Mouse (Mus musculus) cerebellum, postnatal 25 days (tissue): ENCODE measurements around the gene Trip12.

ENCODE experiments used
- DNase-seq, 2 experiments: peaks; one replicate each; pipeline ENCODE4 v3.0.0; 2021; ENCODE audit warnings: mixed read lengths in 2 of 2

Trip12 gene

DNA sequence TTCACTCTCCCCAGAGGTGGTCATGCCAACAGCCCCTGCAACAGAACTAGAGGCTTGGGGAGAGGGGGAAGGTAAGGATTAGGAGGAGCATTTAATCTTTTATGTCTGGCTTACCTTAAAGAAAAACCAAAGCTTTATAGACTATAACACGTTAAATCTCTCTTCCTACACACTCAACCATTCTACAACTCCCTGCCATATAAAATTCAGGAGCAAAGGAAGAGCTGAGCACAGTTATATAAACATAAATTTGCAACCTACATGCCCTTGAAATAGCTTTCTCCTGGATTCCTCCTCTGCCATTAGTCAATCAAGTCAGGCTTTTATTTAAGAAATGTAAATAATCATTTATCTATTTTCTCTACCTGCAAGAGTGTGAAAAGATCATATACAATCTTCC lies 62.9 kb downstream of the Trip12 start:
- DNase-seq, result no peak

DNA sequence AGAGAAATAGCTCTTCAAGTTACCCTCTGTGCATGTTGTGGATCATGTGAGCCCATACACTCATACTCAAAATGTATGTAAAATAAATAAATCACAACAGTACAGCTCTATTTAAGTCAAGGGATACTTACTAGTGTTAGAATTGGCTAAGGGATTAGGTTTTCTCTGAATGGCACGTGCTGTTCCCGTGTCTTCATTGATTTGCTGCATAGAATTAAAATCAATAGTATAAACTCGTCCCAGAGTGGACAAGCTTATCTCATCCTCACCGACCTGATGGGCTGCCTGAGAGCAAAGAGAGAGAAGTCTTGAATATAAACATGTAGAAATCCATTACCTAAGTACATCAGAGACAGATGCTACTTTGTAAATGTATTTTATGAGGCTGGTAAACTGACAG lies 81.5 kb downstream of the Trip12 start:
- no peak for DNase-seq

GRCm38 (mm10) chr1:84742156-84742555 lies 98.2 kb downstream of the Trip12 start:
- no peak for DNase-seq

DNA sequence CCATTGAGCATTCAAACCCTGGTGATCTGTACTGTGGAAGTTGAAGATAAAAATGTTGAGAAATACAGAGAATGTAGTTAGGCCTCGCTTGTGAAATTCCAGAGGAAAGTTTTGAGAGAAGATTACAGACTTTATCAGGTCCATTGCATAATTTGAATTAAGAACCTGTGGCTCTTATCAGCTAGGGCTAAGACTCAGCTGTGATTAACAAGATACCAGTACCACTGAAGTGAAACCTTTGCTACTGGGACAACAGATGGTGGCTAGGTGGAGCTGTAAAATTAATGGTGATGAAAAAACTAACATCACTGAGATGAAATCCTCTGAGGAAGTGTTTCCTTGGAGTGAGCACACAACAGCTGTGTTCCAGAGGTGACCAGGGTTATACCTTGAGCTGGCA lies 100.2 kb downstream of the Trip12 start:
- no peak for DNase-seq

- no peak for DNase-seq
These were observed 103.2 kb downstream of the Trip12 start for GRCm38 (mm10) chr1:84737097-84737496.

- DNase-seq, result no peak
These were observed 106.5 kb downstream of the Trip12 start for GRCm38 (mm10) chr1:84733799-84734198.

DNA sequence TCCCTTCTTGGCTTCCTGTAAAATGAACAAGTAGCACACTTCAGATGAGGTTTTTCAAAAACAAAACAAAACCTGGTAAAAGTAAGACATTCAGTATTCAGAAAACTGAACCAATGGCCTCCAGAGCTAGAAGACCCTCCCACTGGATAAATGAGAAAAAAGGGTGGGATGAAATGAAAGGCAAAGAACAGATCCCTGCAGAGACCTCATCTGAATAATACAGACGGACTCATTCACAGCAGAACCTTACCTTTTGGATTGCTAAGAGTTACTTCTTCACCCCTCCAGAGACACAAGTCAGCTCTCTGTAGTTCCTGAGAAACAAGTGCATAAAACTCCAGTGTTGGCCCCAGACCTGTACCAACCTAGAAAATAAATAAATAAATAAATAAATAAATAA lies 108.6 kb downstream of the Trip12 start:
- DNase-seq, result no peak

DNA sequence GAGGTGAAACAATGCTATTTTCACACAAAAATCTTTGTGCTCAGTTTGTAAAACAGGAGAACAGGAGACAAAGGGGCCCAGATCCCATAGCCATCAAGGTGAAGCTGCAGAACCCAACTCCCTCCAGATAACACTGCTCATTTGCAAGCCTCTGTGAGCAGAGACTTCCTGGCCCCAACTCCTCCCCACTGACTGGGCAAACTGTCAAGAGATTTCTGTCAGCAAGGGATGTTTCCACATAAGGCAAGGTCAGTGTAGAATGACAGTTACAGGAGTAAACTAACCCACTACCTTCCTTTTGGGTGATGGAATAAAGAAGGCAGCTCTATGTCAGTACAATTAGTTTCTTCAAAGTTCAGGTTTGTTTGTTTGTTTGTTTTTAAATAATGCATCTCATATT lies 117.5 kb downstream of the Trip12 start:
- DNase-seq, result no peak

- DNase-seq, result no peak
These were observed 117.9 kb downstream of the Trip12 start for GRCm38 (mm10) chr1:84722371-84722770.

DNA sequence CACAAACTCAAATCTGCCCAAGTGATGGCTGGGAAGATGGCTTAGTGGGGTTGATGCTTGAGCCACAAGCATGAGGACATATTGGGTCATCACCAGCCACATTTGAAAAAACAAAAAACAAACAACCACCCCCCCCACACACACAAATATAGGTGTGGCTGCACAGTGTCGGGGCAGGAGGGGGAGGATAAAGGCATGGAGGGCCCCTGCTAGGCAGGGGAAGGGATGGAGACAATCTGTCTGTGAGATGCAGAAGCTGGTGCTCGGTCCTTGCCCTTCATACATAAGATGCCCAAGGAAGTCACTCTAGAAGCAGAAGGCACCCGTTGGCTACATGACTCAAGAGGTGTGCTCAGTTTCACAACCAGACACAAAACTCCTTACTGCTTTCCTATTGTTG lies 118.4 kb downstream of the Trip12 start:
- DNase-seq, result no peak

GRCm38 (mm10) chr1:84709810-84710785 lies 130.2 kb downstream of the Trip12 start:
- DNase-seq, result peak; percentile 55 to 63

DNA sequence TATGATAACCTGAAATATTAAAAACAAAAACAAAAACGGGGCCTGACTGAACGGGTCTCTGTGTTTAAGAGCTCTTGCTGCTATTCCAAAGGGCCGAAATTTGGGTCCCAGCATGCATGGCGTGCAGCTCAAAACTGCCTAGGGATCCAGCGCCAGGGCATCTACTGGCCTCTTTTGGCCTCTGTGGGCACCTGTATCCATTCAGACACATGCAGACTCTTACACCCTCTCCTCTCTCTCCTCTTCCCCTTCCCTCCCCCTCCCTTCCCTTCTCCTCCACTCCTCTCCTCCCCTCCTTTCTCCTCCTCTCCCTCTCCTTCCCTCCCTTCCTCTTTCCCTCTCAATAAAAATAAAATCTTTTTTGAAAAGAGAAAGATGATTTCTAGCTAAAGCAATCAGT lies 130.9 kb downstream of the Trip12 start:
- DNase-seq, result peak; percentile 44 to 63

DNA sequence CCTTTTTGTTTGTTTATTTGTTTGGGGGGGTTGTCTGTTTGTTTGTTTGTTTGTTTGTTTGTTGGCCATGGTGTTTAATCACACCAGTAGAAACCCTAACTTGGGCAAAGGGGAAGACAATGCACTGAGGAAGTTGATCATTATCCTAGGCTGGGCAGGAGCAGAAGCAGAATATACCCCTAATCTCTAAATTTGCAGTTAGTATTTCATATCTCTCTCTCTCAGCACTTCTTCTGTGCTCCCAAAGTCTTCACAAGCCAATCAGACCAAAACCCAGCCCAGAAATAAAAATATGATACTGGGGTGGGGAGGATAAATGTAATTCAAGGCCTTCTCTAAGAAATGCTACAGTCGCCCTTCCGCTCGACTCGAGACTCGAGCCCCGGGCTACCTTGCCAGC lies 140.1 kb downstream of the Trip12 start:
- no peak for DNase-seq

DNA sequence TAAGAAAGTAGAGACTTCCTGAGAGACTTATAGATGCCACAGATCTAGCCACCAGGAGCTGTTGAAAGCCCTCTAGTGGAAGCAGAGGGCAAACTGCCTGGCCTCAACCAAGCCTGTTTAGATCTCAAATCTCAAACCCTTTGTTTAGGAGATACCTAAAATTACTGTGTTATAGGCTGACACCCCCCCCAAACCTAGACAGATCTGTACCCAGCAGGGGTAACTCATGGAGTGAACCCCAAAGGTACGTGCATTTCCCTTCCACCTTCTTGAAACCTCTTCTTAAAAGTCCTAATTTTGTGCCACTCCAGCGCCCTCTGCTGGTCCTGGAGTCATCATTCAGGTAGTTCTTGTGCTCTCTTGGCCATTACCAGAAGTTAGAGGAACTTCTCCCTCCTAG lies 143.2 kb downstream of the Trip12 start:
- DNase-seq, result peak; percentile 79 to 86

DNA sequence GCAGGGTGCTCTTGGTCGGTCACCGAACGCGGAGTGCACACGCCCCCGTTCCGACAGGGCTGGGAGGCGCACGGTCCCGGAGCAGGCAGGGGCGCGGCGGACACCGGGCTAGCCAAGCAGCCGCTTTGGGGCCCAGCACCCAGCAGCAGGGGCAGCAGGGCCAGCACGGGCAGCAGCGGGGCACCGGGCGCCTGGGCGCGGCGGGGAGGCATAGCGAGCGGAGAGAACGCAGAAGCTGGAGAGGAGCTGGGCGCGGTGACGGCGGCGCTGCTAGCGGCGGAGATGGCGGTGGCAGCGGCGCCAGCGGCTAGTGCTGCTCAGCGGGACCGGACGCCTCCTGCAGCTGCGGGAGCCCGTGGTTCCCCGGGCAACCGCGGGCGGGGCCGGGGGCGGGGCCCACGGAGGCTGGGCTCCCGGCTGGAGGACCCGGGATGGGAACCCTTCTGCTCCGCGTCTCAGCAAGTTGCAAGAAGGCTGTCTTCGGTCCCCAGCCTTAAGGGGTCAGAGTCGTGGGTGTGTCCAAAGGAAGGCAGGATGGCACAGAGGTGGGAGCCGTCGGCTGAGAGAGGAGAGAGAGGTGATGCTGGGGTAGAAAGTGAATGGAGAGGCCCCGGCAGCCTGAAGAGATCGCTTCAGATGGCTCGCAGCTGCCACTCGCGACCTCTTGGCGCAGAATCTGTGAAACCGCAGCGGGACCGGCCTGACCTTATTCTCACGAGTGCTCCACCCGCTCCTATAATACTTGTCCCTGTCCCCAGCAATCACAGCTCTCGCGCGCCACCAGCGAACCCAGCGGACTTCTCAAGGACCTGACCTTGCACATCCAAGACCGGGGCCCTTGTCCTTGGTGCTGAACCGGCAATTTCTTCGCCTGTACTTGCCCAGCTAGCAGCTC lies 144.6 kb downstream of the Trip12 start, which contains the start of gene Dner:
TSS of gene Dner (minus strand) at position 705 of the 895 bp plus-strand sequence.
- peak; percentile 68 to 79 for DNase-seq

DNA sequence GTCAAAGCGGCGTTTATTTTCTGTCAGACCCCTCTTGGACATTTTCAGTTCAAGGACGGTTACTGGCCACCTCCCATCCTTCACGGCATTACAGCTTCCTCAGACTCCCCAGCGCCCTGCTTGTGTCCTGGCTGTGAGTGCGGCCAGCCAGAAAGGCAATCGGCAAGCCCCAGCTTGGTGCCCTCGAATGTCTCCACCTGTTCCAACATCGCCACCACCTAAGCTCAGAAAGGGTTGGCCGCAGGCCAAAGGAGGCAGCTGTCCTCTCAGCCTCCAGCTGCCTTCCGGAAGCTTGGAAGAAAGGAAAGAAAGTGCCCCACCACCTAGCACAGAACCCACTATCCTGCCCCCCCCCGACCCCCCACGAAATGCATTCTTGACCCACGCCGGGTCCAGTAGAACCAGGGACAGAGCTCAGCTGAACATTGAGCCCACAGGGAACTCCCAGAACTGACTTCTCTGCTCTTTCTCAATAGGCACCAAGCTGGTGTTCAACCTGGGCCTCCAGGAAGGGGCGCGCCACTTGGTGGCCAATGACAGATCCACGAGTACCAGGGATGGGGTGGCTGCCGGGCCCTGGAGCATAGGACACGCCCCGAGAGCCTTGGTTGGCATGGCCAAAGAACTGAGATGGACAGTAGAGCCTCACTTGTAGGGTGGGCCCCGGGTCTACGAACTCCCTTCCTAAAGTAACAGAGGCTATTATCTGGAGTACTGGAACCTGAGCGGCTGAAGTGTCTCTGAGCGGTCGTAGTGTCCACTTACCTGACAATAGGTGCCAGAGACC lies 145.4 kb downstream of the Trip12 start:
- peak; percentile 67 to 77 for DNase-seq

- DNase-seq, result no peak
These were observed 162.4 kb downstream of the Trip12 start for GRCm38 (mm10) chr1:84677910-84678309.
